ENCODE assay signal across 20 mouse cellular contexts in genomic region chr2:144716248-144716647, GRCm38 (mm10).
A peak's percentile ranks its signal among the peaks of the same experiment; 100 is the strongest.
DNase-seq lines count a peak whose midpoint lies in the region; ATAC-seq and TF ChIP-seq lines count a peak whose summit lies in the region.
"Had no signal": no experiment of that assay in that cellular context is flagged by ENCODE, and none has a peak within 500 bp of the region (broad histone marks: within the 10 kb centered on the region; RNA-seq: fewer than 3 reads in every experiment).

No protein-coding gene starts in this region.

- H3K27me3 ChIP-seq in kidney, embryonic 15.5 days = no peaks in the 10 kb centered on the region
- H3K27me3 ChIP-seq in E14TG2a.4 (ENCODE audit: insufficient read depth, low read length) = no peaks in the 10 kb centered on the region
- no peaks in the 10 kb centered on the region for H3K27me3 ChIP-seq in intestine, embryonic 15.5 days (replicated peaks)
- H3K27me3 ChIP-seq in hindbrain, embryonic 16.5 days (replicated peaks; ENCODE audit: control insufficient read depth, insufficient read depth, low read length) = no peaks in the 10 kb centered on the region
- H3K27me3 ChIP-seq: embryonic facial prominence, embryonic 12.5 days; forebrain, embryonic 15.5 days; hindbrain, embryonic 12.5 days had no signal

- H3K9me3 ChIP-seq in kidney, embryonic 15.5 days (replicated peaks) = 0 out of 2 replicates have a peak, but pooled peaks cover 3% of the 10 kb centered on the region
- peaks cover 12% of the 10 kb centered on the region for H3K9me3 ChIP-seq in E14TG2a.4 (ENCODE audit: low read length)
- H3K9me3 ChIP-seq in intestine, embryonic 15.5 days = no peaks in the 10 kb centered on the region
- H3K9me3 ChIP-seq in hindbrain, embryonic 16.5 days (ENCODE audit: control insufficient read depth, low read length) = peaks cover 2% of the 10 kb centered on the region; the same call in 1 of the 2 replicates
- H3K9me3 ChIP-seq: embryonic facial prominence, embryonic 12.5 days; forebrain, embryonic 15.5 days; hindbrain, embryonic 12.5 days had no signal

- 77% methylated on average over 5 of the region's 5 CpGs for WGBS in kidney, embryonic 15.5 days
- 64% methylated on average over 5 of the region's 5 CpGs for WGBS in intestine, embryonic 15.5 days
- WGBS in hindbrain, embryonic 16.5 days = 85% methylated on average over 5 of the region's 5 CpGs

- no peak overlapping the region for H3K4me2 ChIP-seq in kidney, embryonic 15.5 days
- H3K4me2 ChIP-seq in intestine, embryonic 15.5 days (replicated peaks) = no peak overlapping the region
- no peak overlapping the region for H3K4me2 ChIP-seq in hindbrain, embryonic 16.5 days (ENCODE audit: low read length)
- H3K4me2 ChIP-seq: embryonic facial prominence, embryonic 12.5 days; forebrain, embryonic 15.5 days; hindbrain, embryonic 12.5 days had no signal

- no peaks in the 10 kb centered on the region for H3K36me3 ChIP-seq in kidney, embryonic 15.5 days
- no peaks in the 10 kb centered on the region for H3K36me3 ChIP-seq in E14TG2a.4 (ENCODE audit: insufficient read depth, low read length)
- H3K36me3 ChIP-seq in intestine, embryonic 15.5 days = no peaks in the 10 kb centered on the region
- no peaks in the 10 kb centered on the region; the same call in 1 of the 2 replicates for H3K36me3 ChIP-seq in hindbrain, embryonic 16.5 days (ENCODE audit: control insufficient read depth, insufficient read depth, low read length)
- H3K36me3 ChIP-seq: embryonic facial prominence, embryonic 12.5 days; forebrain, embryonic 15.5 days; hindbrain, embryonic 12.5 days had no signal

- DNase-seq in kidney, adult 11 months = no peak
- DNase-seq in lung, postnatal 10 days = peak; percentile 56
- no peak for DNase-seq in spleen, postnatal 14 days (ENCODE audit: low spot score in 2 of 2)
- DNase-seq in right cerebral cortex, adult 18-20 months = no peak
- DNase-seq: adrenal gland, adult 8-10 months; adrenal gland, postnatal 36 days; cerebellum, adult 11 months; cerebellum, adult 8-10 months; cerebellum, postnatal 25 days; gastrocnemius, postnatal 36 days; heart, adult 11 months; heart, postnatal 10 days; heart, postnatal 4 days had no signal

- H3K27ac ChIP-seq in kidney, embryonic 15.5 days = 0 out of 2 replicates have a peak overlapping the region, but pooled peaks have one; percentile 9
- 0 out of 2 replicates have a peak overlapping the region, but pooled peaks have one; percentile 27 for H3K27ac ChIP-seq in intestine, embryonic 15.5 days
- no peak overlapping the region for H3K27ac ChIP-seq in hindbrain, embryonic 16.5 days (ENCODE audit: low read depth, low read length)
- H3K27ac ChIP-seq: embryonic facial prominence, embryonic 12.5 days; forebrain, embryonic 15.5 days; hindbrain, embryonic 12.5 days had no signal

- no peak for TF ChIP-seq CTCF in E14TG2a.4 (conservative IDR thresholded peaks at IDR 0.05; ENCODE audit: low read length)

- H3K4me1 ChIP-seq in kidney, embryonic 15.5 days = peaks cover 3% of the 10 kb centered on the region; the same call in 1 of the 2 replicates
- peaks cover 67% of the 10 kb centered on the region for H3K4me1 ChIP-seq in E14TG2a.4 (replicated peaks; ENCODE audit: low read depth, low read length)
- 0 out of 2 replicates have a peak, but pooled peaks cover 4% of the 10 kb centered on the region for H3K4me1 ChIP-seq in intestine, embryonic 15.5 days (replicated peaks)
- peaks cover 4% of the 10 kb centered on the region for H3K4me1 ChIP-seq in hindbrain, embryonic 16.5 days (ENCODE audit: control insufficient read depth, insufficient read depth, low read depth, low read length)

- H3K4me3 ChIP-seq in kidney, embryonic 15.5 days (replicated peaks) = no peak overlapping the region
- H3K4me3 ChIP-seq in E14TG2a.4 (replicated peaks; ENCODE audit: low read length) = peak overlapping the region; percentile 35; the same call in 1 of the 2 replicates
- H3K4me3 ChIP-seq in intestine, embryonic 15.5 days (replicated peaks) = no peak overlapping the region
- no peak overlapping the region for H3K4me3 ChIP-seq in hindbrain, embryonic 16.5 days (ENCODE audit: low read length)
- H3K4me3 ChIP-seq: embryonic facial prominence, embryonic 12.5 days; forebrain, embryonic 15.5 days; hindbrain, embryonic 12.5 days had no signal

- H3K9ac ChIP-seq in kidney, embryonic 15.5 days = no peak overlapping the region
- H3K9ac ChIP-seq in intestine, embryonic 15.5 days = no peak overlapping the region
- H3K9ac ChIP-seq in hindbrain, embryonic 16.5 days (ENCODE audit: low read depth, low read length) = no peak overlapping the region
- H3K9ac ChIP-seq: embryonic facial prominence, embryonic 12.5 days; forebrain, embryonic 15.5 days; hindbrain, embryonic 12.5 days had no signal

- no peak for ATAC-seq in kidney, embryonic 15.5 days (replicated peaks; ENCODE audit: low FRiP score)
- ATAC-seq in intestine, embryonic 15.5 days = no peak
- ATAC-seq in hindbrain, embryonic 16.5 days = no peak
- ATAC-seq: forebrain, embryonic 15.5 days had no signal
